Mouse (Mus musculus) megakaryocyte progenitor cell, adult 5-6 weeks (primary cell): ENCODE results near the gene Zfp428. TPM values are rescaled to one million over a fixed set of nuclear protein-coding genes. Genes with fewer than 3 reads are reported as not detected.
A peak's percentile ranks its signal among the peaks of the same experiment; 100 is the strongest.
"Not testable (repeated sequence)": the region's sequence is repeated elsewhere in the genome, so short reads cannot be mapped to it uniquely, and the experiment has no call there.

Source experiments
- ATAC-seq: replicated peaks from 2 replicates; pipeline ENCODE4 v1.8.0; 2016; ENCODE audit warnings: mild to moderate bottlenecking, moderate TSS enrichment, inconsistent platforms; ENCODE audit not compliant: poor library complexity
- total RNA-seq, 2 experiments: library from RNA; stranded (forward) in 1 of 2; stranded (reverse) in 1 of 2; fragments of 157-497, 149-512 nt in 1 of 2; fragments of 200-1000 nt in 1 of 2; gene quantifications; 2 replicates each; pipeline versions ENCODE4 v1.2.3 to v1.2.4; 2015 to 2017

Gene Zfp428
- total RNA-seq, 2 experiments from 2014 or later = 2.2 to 3.6 TPM

GRCm38 (mm10) chr7:24519130-24519529 lies 12.3 kb downstream of the Zfp428 start:
- ATAC-seq = no peak

- not testable (repeated sequence) for ATAC-seq
Observed at GRCm38 (mm10) chr7:24520054-24520453, 13.2 kb downstream of the Zfp428 start.

- ATAC-seq = no peak
Observed at GRCm38 (mm10) chr7:24522805-24523204, 16.0 kb downstream of the Zfp428 start.

GRCm38 (mm10) chr7:24523723-24524122 lies 16.9 kb downstream of the Zfp428 start:
- no peak for ATAC-seq

GRCm38 (mm10) chr7:24524978-24525377 lies 18.2 kb downstream of the Zfp428 start:
- ATAC-seq = no peak

- ATAC-seq = no peak
Observed at GRCm38 (mm10) chr7:24525686-24526420, 19.0 kb downstream of the Zfp428 start.

GRCm38 (mm10) chr7:24528861-24529260 lies 22.1 kb downstream of the Zfp428 start:
- ATAC-seq = peak; percentile 40

GRCm38 (mm10) chr7:24529580-24529979 lies 22.8 kb downstream of the Zfp428 start:
- no peak for ATAC-seq

- peak; percentile 87 for ATAC-seq
Observed at GRCm38 (mm10) chr7:24530062-24530931, 23.5 kb downstream of the Zfp428 start, which contains the start of gene Irgq. TSS of gene Irgq (plus strand) at chr7:24530689.

- ATAC-seq = peak; percentile 60
Observed at GRCm38 (mm10) chr7:24531211-24531971, 24.6 kb downstream of the Zfp428 start.

- no peak for ATAC-seq
Observed at GRCm38 (mm10) chr7:24533031-24533571, 26.3 kb downstream of the Zfp428 start.

GRCm38 (mm10) chr7:24533806-24534205 lies 27.0 kb downstream of the Zfp428 start:
- ATAC-seq = no peak

GRCm38 (mm10) chr7:24534301-24534700 lies 27.5 kb downstream of the Zfp428 start:
- ATAC-seq = no peak

- ATAC-seq = no peak
Observed at GRCm38 (mm10) chr7:24537081-24537480, 30.3 kb downstream of the Zfp428 start.

GRCm38 (mm10) chr7:24537591-24537990 lies 30.8 kb downstream of the Zfp428 start:
- ATAC-seq = no peak

- ATAC-seq = no peak
Observed at GRCm38 (mm10) chr7:24538154-24538553, 31.3 kb downstream of the Zfp428 start.

- peak; percentile 83 for ATAC-seq
Observed at GRCm38 (mm10) chr7:24538701-24539100, 31.9 kb downstream of the Zfp428 start.

- ATAC-seq = no peak
Observed at GRCm38 (mm10) chr7:24539686-24540085, 32.9 kb downstream of the Zfp428 start.

GRCm38 (mm10) chr7:24544506-24544905 lies 37.7 kb downstream of the Zfp428 start:
- no peak for ATAC-seq

GRCm38 (mm10) chr7:24546068-24546614 lies 39.3 kb downstream of the Zfp428 start, which contains the start of the genes Pinlyp and Xrcc1:
TSS of gene Pinlyp (minus strand) at chr7:24546118.
TSS of gene Xrcc1 (plus strand) at chr7:24546289.
- ATAC-seq = 0 out of 2 replicates have a peak, but pooled peaks have one; percentile 1
